Mouse (Mus musculus): Measurements from ENCODE around the gene Slc4a1ap. TPM values are rescaled to one million over a fixed set of nuclear protein-coding genes. Genes with fewer than 3 reads are reported as not detected.
A peak's percentile ranks its signal among the peaks of the same experiment; 100 is the strongest.
"Not testable (repeated sequence)": the region's sequence is repeated elsewhere in the genome, so short reads cannot be mapped to it uniquely, and the experiment has no call there.

The Slc4a1ap gene
- total RNA-seq (2021) = 10 to 100 TPM; 47.1 to 50.7 TPM
- long read RNA-seq, experiment 1, transcript Slc4a1ap-201 (13 exons, 2,424 nt) = major isoform, 15 of 21 reads
- long read RNA-seq, experiment 1, partial matches to known transcripts = 0 of 21 reads
- long read RNA-seq, experiment 1, other reads (novel, unspliced or antisense) = 3 of 21 reads
- long read RNA-seq, experiment 2, transcript Slc4a1ap-201 (13 exons, 2,424 nt) = major isoform, 8 of 20 reads
- long read RNA-seq, experiment 2, partial matches to known transcripts = 3 of 20 reads
- long read RNA-seq, experiment 2, other reads (novel, unspliced or antisense) = 5 of 20 reads

GRCm38 (mm10) chr5:31526354-31527116 is at the start of gene Slc4a1ap:
TSS of gene Slc4a1ap (plus strand) at chr5:31526995.
- intact Hi-C loops (cut with DNase I) = no loop called here
- DNase-seq (ENCODE audit: low spot score in 2 of 2) = peak; percentile 74

- intact Hi-C loops (cut with DNase I) = no loop called here
- DNase-seq (ENCODE audit: low spot score in 2 of 2) = no peak
These were observed 46.3 kb upstream of the Slc4a1ap start for GRCm38 (mm10) chr5:31480536-31480935.

GRCm38 (mm10) chr5:31485440-31485839 is 41.4 kb upstream of the Slc4a1ap start, which contains the start of gene 4930548H24Rik:
TSS of gene 4930548H24Rik (plus strand) at chr5:31485740.
- intact Hi-C loops (cut with DNase I) = no loop called here
- DNase-seq (ENCODE audit: low spot score in 2 of 2) = no peak

- DNase-seq (ENCODE audit: low spot score in 2 of 2) = no peak
- intact Hi-C loops (cut with DNase I) = no loop called here
These were observed 38.9 kb upstream of the Slc4a1ap start for GRCm38 (mm10) chr5:31487889-31488288.

GRCm38 (mm10) chr5:31489116-31489769 is 37.6 kb upstream of the Slc4a1ap start:
- no peak for DNase-seq (ENCODE audit: low spot score in 2 of 2)
- intact Hi-C loops (cut with DNase I) = no loop called here

DNA sequence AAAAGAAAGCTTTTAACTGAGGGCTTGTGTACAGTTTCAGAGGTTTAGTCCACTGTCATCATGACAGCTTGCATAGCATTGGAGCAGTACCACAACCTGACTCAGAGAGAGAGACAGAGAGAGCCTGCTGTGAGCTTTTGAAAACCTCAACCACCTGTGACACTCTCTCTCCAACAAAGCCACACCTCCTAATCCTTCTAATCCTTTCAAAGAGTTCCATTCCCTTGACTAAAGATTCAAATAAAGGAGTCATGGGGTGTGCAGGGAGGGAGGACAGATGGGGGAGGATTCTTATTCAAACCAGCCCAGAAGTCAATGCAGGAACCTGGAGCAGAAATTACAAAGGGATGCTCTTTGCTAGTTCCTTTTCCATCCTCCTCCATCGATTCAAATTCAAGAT is 34.8 kb upstream of the Slc4a1ap start:
- intact Hi-C loops (cut with DNase I) = no loop called here
- DNase-seq (ENCODE audit: low spot score in 2 of 2) = no peak

GRCm38 (mm10) chr5:31494513-31495297 is 32.1 kb upstream of the Slc4a1ap start, which contains the start of gene Gpn1:
TSS of gene Gpn1 (plus strand) at chr5:31494741.
- intact Hi-C loops (cut with DNase I) = no loop called here

DNA sequence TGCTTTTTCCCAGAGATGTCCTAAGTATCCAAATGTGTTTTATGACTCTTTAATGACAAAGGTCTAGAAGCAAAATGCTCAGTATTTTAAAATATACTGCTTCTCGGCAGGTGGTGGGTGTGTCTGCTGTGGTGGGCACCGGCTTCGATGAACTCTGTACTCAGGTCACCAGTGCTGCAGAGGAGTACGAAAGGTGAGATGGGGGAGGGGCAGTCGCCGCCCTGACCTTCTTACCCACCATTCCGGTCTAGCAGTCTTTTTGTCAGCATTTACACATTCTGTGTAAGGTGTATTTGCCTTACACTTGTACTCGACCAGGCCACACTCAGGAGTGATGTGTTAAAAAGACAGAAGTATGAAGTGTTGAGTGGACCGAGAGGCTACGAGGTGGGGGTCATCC is 22.0 kb upstream of the Slc4a1ap start:
- no peak for DNase-seq (ENCODE audit: low spot score in 2 of 2)
- intact Hi-C loops (cut with DNase I) = no loop called here

More at GRCm38 (mm10) chr5:31494513-31495297, 32.1 kb upstream of the Slc4a1ap start, which contains the start of gene Gpn1:
- peak; percentile 93 for DNase-seq (ENCODE audit: low spot score in 2 of 2)

- DNase-seq (ENCODE audit: low spot score in 2 of 2) = peak in 1 of 2 experiments; percentile 13
- intact Hi-C loops (cut with DNase I) = no loop called here
These were observed 14.3 kb upstream of the Slc4a1ap start for GRCm38 (mm10) chr5:31512481-31512880.

GRCm38 (mm10) chr5:31520556-31520955 is 6.2 kb upstream of the Slc4a1ap start:
- no peak for DNase-seq (ENCODE audit: low spot score in 2 of 2)
- intact Hi-C loops (cut with DNase I) = no loop called here

DNA sequence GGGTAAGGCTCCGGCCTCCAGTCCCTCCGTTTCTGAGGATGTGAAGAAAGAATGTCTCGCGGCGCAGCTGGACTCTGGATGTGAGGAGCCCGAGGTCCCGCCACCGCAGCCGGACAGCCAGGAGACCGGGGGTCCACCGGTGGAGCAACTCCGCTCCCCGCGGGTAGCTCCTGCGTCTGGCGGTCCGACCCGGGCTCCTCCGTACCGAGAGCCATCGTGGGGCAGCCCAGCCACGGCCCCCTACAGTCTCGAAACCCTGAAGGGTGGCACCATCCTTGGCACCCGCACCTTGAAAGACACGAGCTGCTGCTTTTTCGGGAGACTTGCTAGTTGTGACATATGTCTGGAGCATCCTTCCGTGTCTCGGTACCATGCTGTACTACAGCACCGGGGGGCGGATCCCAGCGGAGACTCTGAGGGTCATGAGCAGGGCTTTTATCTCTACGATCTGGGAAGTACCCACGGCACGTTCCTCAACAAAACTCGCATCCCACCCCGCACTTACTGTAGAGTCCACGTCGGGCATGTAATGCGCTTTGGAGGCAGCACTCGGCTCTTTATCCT is 404 bp downstream of the Slc4a1ap start:
- intact Hi-C loops (cut with DNase I) = no loop called here
- no peak for DNase-seq (ENCODE audit: low spot score in 2 of 2)

GRCm38 (mm10) chr5:31527707-31528106 is 912 bp downstream of the Slc4a1ap start, which contains the start of gene Supt7l:
TSS of gene Supt7l (minus strand) at chr5:31527807.
- DNase-seq (ENCODE audit: low spot score in 2 of 2); intact Hi-C loops (cut with DNase I): not testable (repeated sequence)

- intact Hi-C loops (cut with DNase I) = no loop called here
- DNase-seq (ENCODE audit: low spot score in 2 of 2) = no peak
These were observed 1.8 kb downstream of the Slc4a1ap start for GRCm38 (mm10) chr5:31528560-31528959.

GRCm38 (mm10) chr5:31535228-31535627 is 8.4 kb downstream of the Slc4a1ap start:
- DNase-seq (ENCODE audit: low spot score in 2 of 2) = no peak
- intact Hi-C loops (cut with DNase I) = no loop called here

GRCm38 (mm10) chr5:31559401-31559800 is 32.6 kb downstream of the Slc4a1ap start:
- intact Hi-C loops (cut with DNase I) = no loop called here
- DNase-seq (ENCODE audit: low spot score in 2 of 2) = no peak

DNA sequence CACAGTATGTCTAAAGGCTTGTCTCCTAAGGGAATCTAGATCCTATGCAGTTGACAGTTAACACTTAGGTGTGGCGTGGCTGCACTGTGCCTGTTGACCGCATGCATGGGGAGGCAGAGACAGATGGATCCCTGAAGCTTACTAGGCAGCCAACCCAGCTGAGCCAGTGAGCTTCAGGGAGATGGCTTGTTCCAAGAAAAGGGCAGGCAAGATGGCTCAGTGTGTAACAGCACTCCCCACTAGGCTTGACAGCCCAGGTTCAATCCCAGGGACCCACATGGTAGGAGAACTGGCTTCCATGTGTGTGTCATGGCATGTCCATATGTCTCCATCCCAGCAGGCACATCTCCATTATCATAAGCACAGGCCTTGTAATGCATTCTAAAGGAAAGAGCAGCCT is 33.6 kb downstream of the Slc4a1ap start:
- intact Hi-C loops (cut with DNase I) = loop anchor here (10.0 kb wide), 1 partner anchor 744 kb away; no protein-coding TSS in a partner anchor
- no peak for DNase-seq (ENCODE audit: low spot score in 2 of 2)

DNA sequence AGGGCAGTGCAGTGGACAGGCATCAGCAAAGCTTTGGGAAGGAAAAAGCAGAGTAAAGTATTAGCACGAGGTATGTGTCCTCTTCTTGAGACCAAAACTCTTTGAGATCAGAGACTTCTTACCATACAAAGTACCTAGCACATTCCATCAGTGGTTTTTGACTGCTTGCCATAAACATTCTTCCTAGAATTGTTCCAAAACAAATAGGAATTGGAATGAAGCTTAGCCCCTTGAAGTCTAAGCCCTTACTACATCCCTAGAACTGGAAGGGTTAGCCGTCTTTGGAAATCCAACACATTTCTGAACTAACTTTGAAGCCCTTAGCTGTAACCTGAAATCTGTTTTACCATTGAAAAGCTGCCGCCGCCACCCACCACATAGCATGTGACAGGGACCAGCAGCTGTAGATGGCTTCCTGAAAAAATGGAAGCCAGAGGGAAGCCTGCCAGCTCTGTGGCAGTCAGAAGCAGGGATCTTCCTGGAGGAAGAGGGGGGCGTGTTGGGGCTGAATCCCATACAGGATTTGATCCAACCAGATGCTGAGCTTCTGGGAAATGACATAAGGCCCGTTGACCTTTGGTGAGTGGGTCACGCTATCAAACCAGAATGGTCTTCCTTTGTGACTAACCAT is 35.4 kb downstream of the Slc4a1ap start:
- intact Hi-C loops (cut with DNase I) = loop anchor here (10.0 kb wide), 1 partner anchor 743 kb away; no protein-coding TSS in a partner anchor
- DNase-seq (ENCODE audit: low spot score in 2 of 2) = peak; percentile 69 to 72

DNA sequence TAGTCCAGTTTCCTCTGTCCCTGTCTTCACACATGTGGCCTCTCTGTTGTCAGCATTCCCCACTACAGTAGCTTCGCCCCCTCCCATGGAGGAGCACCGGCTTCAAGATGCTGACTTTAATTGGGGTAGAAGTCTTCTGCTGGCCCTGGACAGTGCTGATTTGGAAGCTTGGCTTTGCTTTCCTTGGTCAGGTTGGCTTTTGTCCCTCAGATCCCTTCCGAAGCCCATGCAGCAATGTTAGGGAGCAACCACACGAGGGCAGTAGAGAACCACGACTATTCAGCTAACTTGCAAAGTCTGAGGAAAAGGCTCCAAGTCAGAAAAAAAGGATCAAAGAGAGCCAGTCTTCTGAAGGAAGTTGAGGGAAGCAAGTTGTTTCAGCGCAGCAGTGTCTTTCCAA is 36.7 kb downstream of the Slc4a1ap start:
- intact Hi-C loops (cut with DNase I) = loop anchor here (1.0 to 10.0 kb wide), 2 partner anchors 634 to 741 kb away; no protein-coding TSS in a partner anchor
- DNase-seq (ENCODE audit: low spot score in 2 of 2) = peak; percentile 58 to 82
